Mouse (Mus musculus): ENCODE measurements around the gene Spon1. TPM values are rescaled to one million over a fixed set of nuclear protein-coding genes. Genes with fewer than 3 reads are reported as not detected.

Spon1 gene
- total RNA-seq, 2 experiments from 2014 or later = 11.9 to 16.1 TPM

- no peak for DNase-seq
- intact Hi-C loops (cut with DNase I) = no loop called here
Observed at GRCm38 (mm10) chr7:113898388-113898787, 132.6 kb downstream of the Spon1 start.

- intact Hi-C loops (cut with DNase I) = loop anchor here (5.0 kb wide), 1 partner anchor 134 kb away; the partner anchor contains the start of gene Spon1
- no peak for DNase-seq
Observed at GRCm38 (mm10) chr7:113901511-113901910, 135.7 kb downstream of the Spon1 start.

GRCm38 (mm10) chr7:113901941-113902515, 136.2 kb downstream of the Spon1 start:
- intact Hi-C loops (cut with DNase I) = loop anchor here (5.0 kb wide), 1 partner anchor 135 kb away; the partner anchor contains the start of gene Spon1
- DNase-seq = no peak

GRCm38 (mm10) chr7:113903127-113903827, 137.5 kb downstream of the Spon1 start:
- intact Hi-C loops (cut with DNase I) = loop anchor here (5.0 kb wide), 1 partner anchor 136 kb away; the partner anchor contains the start of gene Spon1

GRCm38 (mm10) chr7:113903939-113904338, 138.1 kb downstream of the Spon1 start:
- no peak for DNase-seq
- intact Hi-C loops (cut with DNase I) = loop anchor here (5.0 kb wide), 1 partner anchor 137 kb away; the partner anchor contains the start of gene Spon1

More at GRCm38 (mm10) chr7:113903127-113903827, 137.5 kb downstream of the Spon1 start:
- DNase-seq = no peak

- intact Hi-C loops (cut with DNase I) = loop anchor here (5.0 kb wide), 1 partner anchor 137 kb away; the partner anchor contains the start of gene Spon1
- DNase-seq = no peak
Observed at GRCm38 (mm10) chr7:113904348-113904895, 138.6 kb downstream of the Spon1 start.

- intact Hi-C loops (cut with DNase I) = no loop called here
- DNase-seq = peak in 1 of 2 experiments; percentile 16
Observed at GRCm38 (mm10) chr7:113909161-113909825, 143.5 kb downstream of the Spon1 start.

GRCm38 (mm10) chr7:113910856-113911255, 145.1 kb downstream of the Spon1 start:
- DNase-seq = no peak
- intact Hi-C loops (cut with DNase I) = no loop called here

GRCm38 (mm10) chr7:113915936-113916335, 150.1 kb downstream of the Spon1 start:
- DNase-seq = no peak
- intact Hi-C loops (cut with DNase I) = no loop called here

GRCm38 (mm10) chr7:113918916-113919315, 153.1 kb downstream of the Spon1 start:
- intact Hi-C loops (cut with DNase I) = no loop called here
- DNase-seq = no peak

- intact Hi-C loops (cut with DNase I) = no loop called here
- DNase-seq = peak in 1 of 2 experiments; percentile 10
Observed at GRCm38 (mm10) chr7:113919505-113919904, 153.7 kb downstream of the Spon1 start.

GRCm38 (mm10) chr7:113920056-113920455, 154.3 kb downstream of the Spon1 start:
- no peak for DNase-seq
- intact Hi-C loops (cut with DNase I) = no loop called here

- intact Hi-C loops (cut with DNase I) = no loop called here
Observed at GRCm38 (mm10) chr7:113924561-113924960, 158.8 kb downstream of the Spon1 start.

GRCm38 (mm10) chr7:113950888-113951287, 185.1 kb downstream of the Spon1 start:
- DNase-seq = no peak
- intact Hi-C loops (cut with DNase I) = no loop called here

More at GRCm38 (mm10) chr7:113924561-113924960, 158.8 kb downstream of the Spon1 start:
- DNase-seq = no peak

GRCm38 (mm10) chr7:113955431-113955830, 189.6 kb downstream of the Spon1 start:
- intact Hi-C loops (cut with DNase I) = no loop called here
- DNase-seq = no peak

- peak in 1 of 2 experiments; percentile 10 for DNase-seq
- intact Hi-C loops (cut with DNase I) = no loop called here
Observed at GRCm38 (mm10) chr7:113960841-113961499, 195.2 kb downstream of the Spon1 start.

- peak in 1 of 2 experiments; percentile 36 for DNase-seq
Observed at GRCm38 (mm10) chr7:113961500-113961895, 195.7 kb downstream of the Spon1 start.

GRCm38 (mm10) chr7:113962078-113962477, 196.3 kb downstream of the Spon1 start:
- DNase-seq = peak; percentile 38 to 43
- intact Hi-C loops (cut with DNase I) = no loop called here

More at GRCm38 (mm10) chr7:113961500-113961895, 195.7 kb downstream of the Spon1 start:
- intact Hi-C loops (cut with DNase I) = no loop called here

GRCm38 (mm10) chr7:113963766-113964165, 198.0 kb downstream of the Spon1 start:
- DNase-seq = no peak
- intact Hi-C loops (cut with DNase I) = no loop called here

- DNase-seq = no peak
Observed at GRCm38 (mm10) chr7:113965625-113966024, 199.8 kb downstream of the Spon1 start.

More at GRCm38 (mm10) chr7:113965625-113966024, 199.8 kb downstream of the Spon1 start:
- intact Hi-C loops (cut with DNase I) = no loop called here
